In the genomic region with DNA sequence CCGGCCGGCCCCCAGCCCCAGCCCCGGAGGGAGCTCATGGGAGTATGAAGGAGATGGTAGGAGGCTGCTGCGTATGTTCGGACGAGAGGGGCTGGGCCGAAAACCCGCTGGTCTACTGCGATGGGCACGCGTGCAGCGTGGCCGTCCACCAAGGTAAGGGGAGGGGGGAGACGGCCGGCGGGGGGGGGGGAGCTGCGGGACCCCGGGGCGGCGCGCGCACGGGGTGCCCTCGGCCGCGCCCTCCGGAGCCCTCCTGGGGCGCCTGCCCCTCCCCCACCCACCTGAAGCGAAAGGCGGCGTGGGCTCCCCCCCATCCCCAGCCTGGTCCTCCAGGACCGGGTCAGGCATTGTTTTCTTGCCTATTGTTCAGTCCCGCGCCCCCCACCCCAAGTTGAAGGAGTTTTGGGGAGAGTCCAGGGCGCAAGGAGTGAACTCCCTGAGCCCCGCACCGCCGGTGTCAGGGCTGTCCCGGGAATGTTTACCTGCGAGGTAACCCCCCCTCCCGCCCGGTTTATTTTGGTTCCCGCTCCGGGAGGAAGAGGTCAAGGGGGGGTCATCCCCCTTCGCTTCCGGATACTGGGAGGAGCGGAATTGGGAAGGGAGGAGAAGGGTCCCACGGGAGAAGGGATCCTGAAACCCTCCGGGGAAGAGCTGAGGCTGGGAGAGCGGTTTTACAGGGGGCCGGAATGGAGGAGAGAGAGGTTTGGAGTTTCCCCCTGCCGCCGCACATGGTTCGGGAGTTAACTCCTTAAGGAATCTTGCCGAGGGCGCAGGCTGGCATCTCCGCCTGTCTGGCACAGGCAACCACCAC, we compare ENCODE assay signal across 8 mouse cellular contexts. TPM values are rescaled to one million over a fixed set of nuclear protein-coding genes. Genes with fewer than 3 reads are reported as not detected.
DNase-seq lines count a peak whose midpoint lies in the region; ATAC-seq and TF ChIP-seq lines count a peak whose summit lies in the region.

No protein-coding gene starts in this region.

- H3K27ac ChIP-seq in embryonic facial prominence, embryonic 15.5 days (replicated peaks) = peak overlapping the region; percentile 85
- peak overlapping the region; percentile 90 for H3K27ac ChIP-seq in hindbrain, embryonic 11.5 days (ENCODE audit: low read depth, low read length)
- peak overlapping the region; percentile 71 for H3K27ac ChIP-seq in limb, embryonic 14.5 days (replicated peaks; ENCODE audit: low read depth, low read length)
- peak overlapping the region; percentile 80 for H3K27ac ChIP-seq in neural tube, embryonic 11.5 days (ENCODE audit: low read depth, low read length)

- peak overlapping the region; percentile 83 for H3K4me2 ChIP-seq in embryonic facial prominence, embryonic 15.5 days (replicated peaks)
- H3K4me2 ChIP-seq in hindbrain, embryonic 11.5 days (replicated peaks; ENCODE audit: low read depth, low read length) = peak overlapping the region; percentile 91
- peak overlapping the region; percentile 63 for H3K4me2 ChIP-seq in limb, embryonic 14.5 days (replicated peaks; ENCODE audit: low read depth, low read length, severe bottlenecking)
- H3K4me2 ChIP-seq in neural tube, embryonic 11.5 days (ENCODE audit: low read depth) = peak overlapping the region; percentile 84

- no peak for ATAC-seq in embryonic facial prominence, embryonic 15.5 days (ENCODE audit: insufficient number of reproducible peaks, low FRiP score, low TSS enrichment, low read depth)
- ATAC-seq in hindbrain, embryonic 11.5 days (ENCODE audit: low FRiP score) = peak; percentile 55
- 0 out of 2 replicates have a peak, but pooled peaks have one; percentile 11 for ATAC-seq in limb, embryonic 14.5 days (ENCODE audit: low FRiP score, low read depth)
- ATAC-seq in neural tube, embryonic 11.5 days (ENCODE audit: insufficient read depth, low FRiP score, low TSS enrichment) = no peak

- H3K4me1 ChIP-seq in embryonic facial prominence, embryonic 15.5 days = peaks cover 57% of the 10 kb centered on the region
- peaks cover 17% of the 10 kb centered on the region for H3K4me1 ChIP-seq in hindbrain, embryonic 11.5 days (replicated peaks; ENCODE audit: control insufficient read depth, insufficient read depth, low read length)
- peaks cover 27% of the 10 kb centered on the region for H3K4me1 ChIP-seq in limb, embryonic 14.5 days (ENCODE audit: control insufficient read depth, insufficient read depth, low read length)
- H3K4me1 ChIP-seq in neural tube, embryonic 11.5 days (ENCODE audit: control insufficient read depth, insufficient read depth, low read length) = peaks cover 24% of the 10 kb centered on the region

- H3K36me3 ChIP-seq in embryonic facial prominence, embryonic 15.5 days = peaks cover 29% of the 10 kb centered on the region
- H3K36me3 ChIP-seq in hindbrain, embryonic 11.5 days (ENCODE audit: control insufficient read depth, insufficient read depth, low read length) = peaks cover 4% of the 10 kb centered on the region; the same call in 1 of the 2 replicates
- H3K36me3 ChIP-seq in limb, embryonic 14.5 days (ENCODE audit: control insufficient read depth, insufficient read depth, low read length) = peaks cover 33% of the 10 kb centered on the region
- peaks cover 3% of the 10 kb centered on the region for H3K36me3 ChIP-seq in neural tube, embryonic 11.5 days (ENCODE audit: control insufficient read depth, insufficient read depth, low read length)

- no peak for TF ChIP-seq POLR2A in limb, embryonic 14.5 days (IDR thresholded peaks at IDR 0.05; ENCODE audit: borderline replicate concordance, extremely low read depth, insufficient read depth, insufficient read length)

- 1% methylated on average over 34 of the region's 57 CpGs for WGBS in embryonic facial prominence, embryonic 15.5 days
- under 1% methylated on average over 28 of the region's 57 CpGs for WGBS in hindbrain, embryonic 11.5 days
- WGBS in limb, embryonic 14.5 days = 0% methylated on average over 27 of the region's 57 CpGs
- WGBS in neural tube, embryonic 11.5 days = under 1% methylated on average over 33 of the region's 57 CpGs

- H3K9me3 ChIP-seq in embryonic facial prominence, embryonic 15.5 days (replicated peaks) = no peaks in the 10 kb centered on the region
- no peaks in the 10 kb centered on the region for H3K9me3 ChIP-seq in hindbrain, embryonic 11.5 days (ENCODE audit: control insufficient read depth, low read length)
- no peaks in the 10 kb centered on the region for H3K9me3 ChIP-seq in limb, embryonic 14.5 days (ENCODE audit: control insufficient read depth, low read length)
- H3K9me3 ChIP-seq in neural tube, embryonic 11.5 days (ENCODE audit: control insufficient read depth, low read length) = no peaks in the 10 kb centered on the region

- peaks cover 17% of the 10 kb centered on the region for H3K27me3 ChIP-seq in embryonic facial prominence, embryonic 15.5 days
- peaks cover 18% of the 10 kb centered on the region for H3K27me3 ChIP-seq in hindbrain, embryonic 11.5 days (ENCODE audit: control insufficient read depth, insufficient read depth, low read length)
- H3K27me3 ChIP-seq in limb, embryonic 14.5 days (ENCODE audit: control insufficient read depth, insufficient read depth, low read length) = peaks cover 17% of the 10 kb centered on the region
- peaks cover 23% of the 10 kb centered on the region for H3K27me3 ChIP-seq in neural tube, embryonic 11.5 days (ENCODE audit: control insufficient read depth, insufficient read depth, low read length)

- H3K9ac ChIP-seq in embryonic facial prominence, embryonic 15.5 days = peak overlapping the region; percentile 59
- peak overlapping the region; percentile 89 for H3K9ac ChIP-seq in hindbrain, embryonic 11.5 days (ENCODE audit: low read depth, low read length)
- peak overlapping the region; percentile 85 for H3K9ac ChIP-seq in limb, embryonic 14.5 days (ENCODE audit: low read depth, low read length, severe bottlenecking)
- H3K9ac ChIP-seq in neural tube, embryonic 11.5 days (ENCODE audit: low read length) = peak overlapping the region; percentile 88

- DNase-seq in CD4-positive helper T cell, adult 2 months (ENCODE audit: low read depth, low spot score) = peak; percentile 50
- DNase-seq in MN1 (ENCODE audit: low spot score) = peak; percentile 64
- DNase-seq in hindbrain, embryonic 11.5 days (ENCODE audit: low spot score) = peak; percentile 52
- peak; percentile 52 for DNase-seq in limb, embryonic 14.5 days (ENCODE audit: low spot score)
- peak; percentile 58 for DNase-seq in neural tube, embryonic 11.5 days (ENCODE audit: low spot score)
- no peak for DNase-seq in right cerebral cortex, postnatal 36 days (ENCODE audit: low spot score in 2 of 2)
- DNase-seq in right cerebral cortex, adult 18-20 months = no peak

- H3K4me3 ChIP-seq in embryonic facial prominence, embryonic 15.5 days (replicated peaks) = peak overlapping the region; percentile 81
- H3K4me3 ChIP-seq in hindbrain, embryonic 11.5 days (ENCODE audit: low read depth, low read length) = peak overlapping the region; percentile 93
- H3K4me3 ChIP-seq in limb, embryonic 14.5 days (replicated peaks; ENCODE audit: low read length) = peak overlapping the region; percentile 85
- peak overlapping the region; percentile 94 for H3K4me3 ChIP-seq in neural tube, embryonic 11.5 days (ENCODE audit: low read depth, low read length)

RNA-seq across cellular contexts. Expression of a gene that starts 0.5 kb away (rescaled TPM):
- 2.6 and 3.2 TPM in 2 replicates for polyA plus RNA-seq in embryonic facial prominence, embryonic 15.5 days (2015; fragmentation: Nextera tagmentation; extraction: Ambion mirVana)
- 4.1 and 4.2 TPM in 2 replicates for polyA plus RNA-seq in hindbrain, embryonic 11.5 days (2014; fragmentation: Nextera tagmentation; extraction: Ambion mirVana)
- polyA plus RNA-seq in limb, embryonic 14.5 days (2012; rRNA removed) = 28.6 and 36.0 TPM in 2 replicates
- 4.9 and 6.1 TPM in 2 replicates for polyA plus RNA-seq in limb, embryonic 14.5 days (2014; fragmentation: Nextera tagmentation; extraction: Ambion mirVana)
- polyA plus RNA-seq in neural tube, embryonic 11.5 days (2014; fragmentation: Nextera tagmentation; extraction: Ambion mirVana) = 3.9 and 4.5 TPM in 2 replicates

RNA-seq across cellular contexts. Expression of a gene that starts 21.9 kb away (rescaled TPM):
- polyA plus RNA-seq in embryonic facial prominence, embryonic 15.5 days (2015; fragmentation: Nextera tagmentation; extraction: Ambion mirVana) = 30.7 and 32.7 TPM in 2 replicates
- 11.8 and 14.8 TPM in 2 replicates for polyA plus RNA-seq in hindbrain, embryonic 11.5 days (2014; fragmentation: Nextera tagmentation; extraction: Ambion mirVana)
- 11.7 and 13.3 TPM in 2 replicates for polyA plus RNA-seq in limb, embryonic 14.5 days (2012; rRNA removed)
- 13.6 and 14.9 TPM in 2 replicates for polyA plus RNA-seq in limb, embryonic 14.5 days (2014; fragmentation: Nextera tagmentation; extraction: Ambion mirVana)
- 20.2 and 21.1 TPM in 2 replicates for polyA plus RNA-seq in neural tube, embryonic 11.5 days (2014; fragmentation: Nextera tagmentation; extraction: Ambion mirVana)

RNA-seq across cellular contexts. Expression of a gene that starts 34.2 kb away (rescaled TPM):
- 3.7 and 4.3 TPM in 2 replicates for polyA plus RNA-seq in embryonic facial prominence, embryonic 15.5 days (2015; fragmentation: Nextera tagmentation; extraction: Ambion mirVana)
- 5.7 and 9.1 TPM in 2 replicates for polyA plus RNA-seq in hindbrain, embryonic 11.5 days (2014; fragmentation: Nextera tagmentation; extraction: Ambion mirVana)
- polyA plus RNA-seq in limb, embryonic 14.5 days (2012; rRNA removed) = 6.6 and 9.2 TPM in 2 replicates
- 4.4 and 4.8 TPM in 2 replicates for polyA plus RNA-seq in limb, embryonic 14.5 days (2014; fragmentation: Nextera tagmentation; extraction: Ambion mirVana)
- polyA plus RNA-seq in neural tube, embryonic 11.5 days (2014; fragmentation: Nextera tagmentation; extraction: Ambion mirVana) = 9.7 and 11.0 TPM in 2 replicates

RNA-seq across cellular contexts. Expression of a gene that starts 36.6 kb away (rescaled TPM):
- 12.0 and 12.6 TPM in 2 replicates for polyA plus RNA-seq in embryonic facial prominence, embryonic 15.5 days (2015; fragmentation: Nextera tagmentation; extraction: Ambion mirVana)
- 16.9 and 18.6 TPM in 2 replicates for polyA plus RNA-seq in hindbrain, embryonic 11.5 days (2014; fragmentation: Nextera tagmentation; extraction: Ambion mirVana)
- 130 and 179 TPM in 2 replicates for polyA plus RNA-seq in limb, embryonic 14.5 days (2012; rRNA removed)
- 18.1 and 21.5 TPM in 2 replicates for polyA plus RNA-seq in limb, embryonic 14.5 days (2014; fragmentation: Nextera tagmentation; extraction: Ambion mirVana)
- polyA plus RNA-seq in neural tube, embryonic 11.5 days (2014; fragmentation: Nextera tagmentation; extraction: Ambion mirVana) = 17.5 and 17.8 TPM in 2 replicates

RNA-seq across cellular contexts. Expression of a gene that starts 39.5 kb away (rescaled TPM):
- 440 and 475 TPM in 2 replicates for polyA plus RNA-seq in embryonic facial prominence, embryonic 15.5 days (2015; fragmentation: Nextera tagmentation; extraction: Ambion mirVana)
- polyA plus RNA-seq in hindbrain, embryonic 11.5 days (2014; fragmentation: Nextera tagmentation; extraction: Ambion mirVana) = 468 and 507 TPM in 2 replicates
- polyA plus RNA-seq in limb, embryonic 14.5 days (2012; rRNA removed) = 368 and 421 TPM in 2 replicates
- polyA plus RNA-seq in limb, embryonic 14.5 days (2014; fragmentation: Nextera tagmentation; extraction: Ambion mirVana) = 489 and 508 TPM in 2 replicates
- polyA plus RNA-seq in neural tube, embryonic 11.5 days (2014; fragmentation: Nextera tagmentation; extraction: Ambion mirVana) = 545 and 553 TPM in 2 replicates

Comparison
In these comparisons a context has a peak if more than half of its experiments do, and no peak if none do; other contexts are left out.
1. DNase-seq: peak in CD4-positive helper T cell, adult 2 months (single experiment), MN1 (single experiment), hindbrain, embryonic 11.5 days (single experiment), limb, embryonic 14.5 days (single experiment) and neural tube, embryonic 11.5 days (single experiment); none in right cerebral cortex, postnatal 36 days (0 of 2) and right cerebral cortex, adult 18-20 months (single experiment).
2. ATAC-seq: peak in hindbrain, embryonic 11.5 days (single experiment) and limb, embryonic 14.5 days (single experiment); none in embryonic facial prominence, embryonic 15.5 days (single experiment) and neural tube, embryonic 11.5 days (single experiment).
3. Peak in every context shown above with its lines, with median percentiles within 50 percentile points of each other: H3K27ac ChIP-seq, H3K4me2 ChIP-seq, H3K4me3 ChIP-seq and H3K9ac ChIP-seq.